8 mouse cellular contexts compared by ENCODE assay signal in genomic region chr10:20952926-20953325, GRCm38 (mm10). TPM values are rescaled to one million over a fixed set of nuclear protein-coding genes. Genes with fewer than 3 reads are reported as not detected.
A peak's percentile ranks its signal among the peaks of the same experiment; 100 is the strongest.
DNase-seq lines count a peak whose midpoint lies in the region; ATAC-seq and TF ChIP-seq lines count a peak whose summit lies in the region.

No protein-coding gene starts in this region.

- ATAC-seq in limb, embryonic 12.5 days (ENCODE audit: insufficient number of reproducible peaks, insufficient read depth, low FRiP score, low TSS enrichment, low read depth), result no peak
- ATAC-seq in stomach, embryonic 15.5 days (ENCODE audit: insufficient read depth, low FRiP score, low read depth), result no peak

- no peak for TF ChIP-seq CTCF in gastrocnemius, adult 2 months (IDR thresholded peaks at IDR 0.05)

- intact Hi-C loops in gastrocnemius, adult 2 months (cut with DNase I), result loop anchor here (5.0 kb wide), 1 partner anchor 641 kb away; the partner anchor contains the start of gene Bclaf1

- no peaks in the 10 kb centered on the region for H3K9me3 ChIP-seq in limb, embryonic 12.5 days
- H3K9me3 ChIP-seq in stomach, embryonic 15.5 days, result no peaks in the 10 kb centered on the region

- peak overlapping the region; percentile 79 for H3K9ac ChIP-seq in limb, embryonic 12.5 days (replicated peaks)
- H3K9ac ChIP-seq in stomach, embryonic 15.5 days, result peak overlapping the region; percentile 63

- no peak for DNase-seq in gastrocnemius, adult 2 months
- DNase-seq in gastrocnemius, postnatal 10 days, result no peak
- peak; percentile 45 for DNase-seq in right cerebral cortex, postnatal 4 days
- DNase-seq in right cerebral cortex, postnatal 25 days, result no peak
- DNase-seq in cerebellum, adult 8-10 months, result no peak
- no peak for DNase-seq in urinary bladder, postnatal 25 days (ENCODE audit: low spot score)

- H3K36me3 ChIP-seq in limb, embryonic 12.5 days, result no peaks in the 10 kb centered on the region
- H3K36me3 ChIP-seq in stomach, embryonic 15.5 days, result no peaks in the 10 kb centered on the region

- peak overlapping the region; percentile 78 for H3K4me2 ChIP-seq in limb, embryonic 12.5 days
- H3K4me2 ChIP-seq in stomach, embryonic 15.5 days, result peak overlapping the region; percentile 87

- peak overlapping the region; percentile 89 for H3K27ac ChIP-seq in gastrocnemius, adult 2 months
- peak overlapping the region; percentile 88 for H3K27ac ChIP-seq in limb, embryonic 12.5 days
- peak overlapping the region; percentile 67 for H3K27ac ChIP-seq in stomach, embryonic 15.5 days

- WGBS in limb, embryonic 12.5 days, result 6% methylated on average over 11 of the region's 11 CpGs
- 3% methylated on average over 11 of the region's 11 CpGs for WGBS in stomach, embryonic 15.5 days

- H3K4me3 ChIP-seq in gastrocnemius, adult 2 months, result peak overlapping the region; percentile 82
- peak overlapping the region; percentile 82 for H3K4me3 ChIP-seq in limb, embryonic 12.5 days (replicated peaks)
- H3K4me3 ChIP-seq in stomach, embryonic 15.5 days (replicated peaks), result peak overlapping the region; percentile 70

- H3K4me1 ChIP-seq in limb, embryonic 12.5 days (replicated peaks), result 0 out of 2 replicates have a peak, but pooled peaks cover 3% of the 10 kb centered on the region
- no peaks in the 10 kb centered on the region for H3K4me1 ChIP-seq in stomach, embryonic 15.5 days

- H3K27me3 ChIP-seq in limb, embryonic 12.5 days, result no peaks in the 10 kb centered on the region
- H3K27me3 ChIP-seq in stomach, embryonic 15.5 days (replicated peaks), result no peaks in the 10 kb centered on the region

RNA-seq across cellular contexts. Expression of gene Ahi1, which starts 0.6 kb away (rescaled TPM):
- total RNA-seq in gastrocnemius, adult 2 months (2021), result 1 to 10 TPM in 1 of 2 experiments, under 1 TPM in 1; 0.74 to 1.5 TPM
- 1 to 10 TPM; 2.2 to 3.6 TPM for total RNA-seq in gastrocnemius, postnatal 10 days (2021)
- polyA plus RNA-seq in limb, embryonic 12.5 days (2016; fragmentation: Nextera tagmentation; extraction: Ambion mirVana), result 12.0 and 12.5 TPM in 2 replicates
- 7.8 and 8.1 TPM in 2 replicates for polyA plus RNA-seq in stomach, embryonic 15.5 days (2015; fragmentation: Nextera tagmentation; extraction: Ambion mirVana)
